Mouse (Mus musculus) neural tube, embryonic 14.5 days (tissue): Measurements from ENCODE around the gene Efcc1. TPM values are rescaled to one million over a fixed set of nuclear protein-coding genes. Genes with fewer than 3 reads are reported as not detected.
"Not testable (repeated sequence)": the region's sequence is repeated elsewhere in the genome, so short reads cannot be mapped to it uniquely, and the experiment has no call there.

Experiments used
- ATAC-seq: fragments of 200-750 bp; cut with Nextera tagmentation; 2 replicates; pipeline ENCODE4 v1.8.0; 2017; ENCODE audit warnings: low read depth, mild to moderate bottlenecking, moderate TSS enrichment, moderate library complexity
- H3K27ac ChIP-seq: fragments of 300-500 bp; sonication (generic); 2 replicates; pipeline ENCODE4 v1.5.1; 2014; ENCODE audit warnings: low read depth, mild to moderate bottlenecking, control low read depth, low read length, moderate library complexity, mixed read lengths
- H3K27me3 ChIP-seq: fragments of 300-500 bp; sonication (generic); 2 replicates; pipeline ENCODE4 v1.6.1; 2014; ENCODE audit warnings: low read length; ENCODE audit not compliant: control insufficient read depth, insufficient read depth
- H3K36me3 ChIP-seq: fragments of 300-500 bp; sonication (generic); 2 replicates; pipeline ENCODE4 v1.6.1; 2014; ENCODE audit warnings: low read length, mixed read lengths; ENCODE audit not compliant: control insufficient read depth, insufficient read depth
- H3K4me1 ChIP-seq: fragments of 300-500 bp; sonication (generic); 2 replicates; pipeline ENCODE4 v1.6.1; 2014; ENCODE audit warnings: low read length; ENCODE audit not compliant: control insufficient read depth, insufficient read depth
- H3K4me2 ChIP-seq: fragments of 300-500 bp; sonication (generic); 2 replicates; pipeline ENCODE4 v1.6.1; 2014; ENCODE audit warnings: mild to moderate bottlenecking, low read depth, low read length, control low read depth
- H3K4me3 ChIP-seq: fragments of 300-500 bp; sonication (generic); 2 replicates; pipeline ENCODE4 v1.5.1; 2014; ENCODE audit warnings: low read depth, low read length, control low read depth, mixed read lengths
- H3K9ac ChIP-seq: fragments of 300-500 bp; sonication (generic); replicated peaks from 2 replicates; pipeline ENCODE4 v1.6.1; 2014; ENCODE audit warnings: low read depth, mild to moderate bottlenecking, control low read depth, low read length, mixed read lengths
- H3K9me3 ChIP-seq: fragments of 300-500 bp; sonication (generic); 2 replicates; pipeline ENCODE4 v1.6.1; 2016; ENCODE audit warnings: low read length; ENCODE audit not compliant: control insufficient read depth
- WGBS: fragments of 180-500 bp; shearing (Covaris S2); extraction: QIAGEN DNeasy Blood & Tissue Kit; methylation state at CpG from one replicate; pipeline ENCODE4 v1.1.7; 2014; 5-methylcytosine and 5-hydroxymethylcytosine counted together
- polyA plus RNA-seq: library from polyadenylated mRNA; unstranded; fragments of >200 nt; fragmentation: Nextera tagmentation; extraction: Ambion mirVana; gene quantifications from 2 replicates; pipeline ENCODE4 v1.2.1, GENCODE M21; 2014

Efcc1 gene
- polyA plus RNA-seq, 1 experiment from 2014 or later = 4.6 TPM

- H3K4me3 ChIP-seq = no peak overlapping the region
- no peaks in the 10 kb centered on the region for H3K4me1 ChIP-seq
- 93% methylated on average over 8 of the region's 8 CpGs for WGBS
- no peak for ATAC-seq
- no peaks in the 10 kb centered on the region for H3K9me3 ChIP-seq
- no peak overlapping the region for H3K9ac ChIP-seq
- H3K27me3 ChIP-seq = no peaks in the 10 kb centered on the region
- no peaks in the 10 kb centered on the region for H3K36me3 ChIP-seq
- H3K27ac ChIP-seq = no peak overlapping the region
- H3K4me2 ChIP-seq = no peak overlapping the region
Observed at GRCm38 (mm10) chr6:87750184-87750910, 19.7 kb downstream of the Efcc1 start.

- no peak for ATAC-seq
- H3K36me3 ChIP-seq = no peaks in the 10 kb centered on the region
- H3K4me3 ChIP-seq = no peak overlapping the region
- H3K27me3 ChIP-seq = no peaks in the 10 kb centered on the region
- no peaks in the 10 kb centered on the region for H3K9me3 ChIP-seq
- 90% methylated on average over 6 of the region's 6 CpGs for WGBS
- H3K4me1 ChIP-seq = no peaks in the 10 kb centered on the region
- H3K27ac ChIP-seq = no peak overlapping the region
- no peak overlapping the region for H3K4me2 ChIP-seq
- H3K9ac ChIP-seq = no peak overlapping the region
Observed at GRCm38 (mm10) chr6:87751574-87751973, 20.9 kb downstream of the Efcc1 start.

GRCm38 (mm10) chr6:87755196-87755595, 24.5 kb downstream of the Efcc1 start:
- 98% methylated on average over 4 of the region's 4 CpGs for WGBS
- Histone ChIP-seq H3K36me3 (no peaks in the 10 kb centered on the region), H3K27me3 (no peaks in the 10 kb centered on the region), H3K9ac (no peak overlapping the region), H3K27ac (no peak overlapping the region), H3K4me1 (no peaks in the 10 kb centered on the region), H3K9me3 (no peaks in the 10 kb centered on the region), H3K4me3 (no peak overlapping the region), H3K4me2 (no peak overlapping the region)
- no peak for ATAC-seq

- no peak overlapping the region for H3K4me3 ChIP-seq
- no peaks in the 10 kb centered on the region for H3K9me3 ChIP-seq
- ATAC-seq = no peak
- H3K9ac ChIP-seq = no peak overlapping the region
- WGBS = 95% methylated on average over 8 of the region's 8 CpGs
- no peak overlapping the region for H3K4me2 ChIP-seq
- no peaks in the 10 kb centered on the region for H3K36me3 ChIP-seq
- no peak overlapping the region for H3K27ac ChIP-seq
- H3K4me1 ChIP-seq = no peaks in the 10 kb centered on the region
- no peaks in the 10 kb centered on the region for H3K27me3 ChIP-seq
Observed at GRCm38 (mm10) chr6:87756896-87757295, 26.2 kb downstream of the Efcc1 start.

- Histone ChIP-seq H3K4me1 (no peaks in the 10 kb centered on the region), H3K4me2 (no peak overlapping the region), H3K36me3 (no peaks in the 10 kb centered on the region), H3K27ac (no peak overlapping the region), H3K4me3 (no peak overlapping the region), H3K9me3 (no peaks in the 10 kb centered on the region), H3K27me3 (no peaks in the 10 kb centered on the region), H3K9ac (no peak overlapping the region)
- 58% methylated on average over 3 of the region's 3 CpGs for WGBS
- ATAC-seq = no peak
Observed at GRCm38 (mm10) chr6:87759404-87759803, 28.7 kb downstream of the Efcc1 start.

GRCm38 (mm10) chr6:87759850-87760249, 29.2 kb downstream of the Efcc1 start:
- Histone ChIP-seq H3K4me1 (no peaks in the 10 kb centered on the region), H3K27ac (no peak overlapping the region), H3K4me2 (no peak overlapping the region), H3K36me3 (no peaks in the 10 kb centered on the region), H3K27me3 (no peaks in the 10 kb centered on the region), H3K9me3 (no peaks in the 10 kb centered on the region), H3K9ac (no peak overlapping the region), H3K4me3 (no peak overlapping the region)
- no peak for ATAC-seq
- WGBS = 78% methylated on average over 3 of the region's 3 CpGs

GRCm38 (mm10) chr6:87762161-87762560, 31.5 kb downstream of the Efcc1 start:
- Histone ChIP-seq H3K27me3 (no peaks in the 10 kb centered on the region), H3K4me1 (no peaks in the 10 kb centered on the region), H3K9me3 (no peaks in the 10 kb centered on the region), H3K9ac (no peak overlapping the region), H3K36me3 (no peaks in the 10 kb centered on the region), H3K4me3 (no peak overlapping the region), H3K4me2 (no peak overlapping the region), H3K27ac (no peak overlapping the region)
- 90% methylated on average over 5 of the region's 5 CpGs for WGBS
- ATAC-seq = no peak

GRCm38 (mm10) chr6:87763376-87764280, 33.0 kb downstream of the Efcc1 start:
- Histone ChIP-seq H3K4me3 (no peak overlapping the region), H3K9ac (no peak overlapping the region), H3K36me3 (no peaks in the 10 kb centered on the region), H3K9me3 (no peaks in the 10 kb centered on the region), H3K27me3 (no peaks in the 10 kb centered on the region), H3K4me1 (no peaks in the 10 kb centered on the region), H3K4me2 (no peak overlapping the region), H3K27ac (no peak overlapping the region)
- WGBS = 72% methylated on average over 4 of the region's 4 CpGs
- ATAC-seq = no peak

GRCm38 (mm10) chr6:87764296-87764695, 33.6 kb downstream of the Efcc1 start:
- not testable (repeated sequence) for H3K4me1 ChIP-seq, H3K27me3 ChIP-seq, H3K9ac ChIP-seq, H3K27ac ChIP-seq, H3K4me3 ChIP-seq, H3K36me3 ChIP-seq, H3K4me2 ChIP-seq, H3K9me3 ChIP-seq, ATAC-seq
- 91% methylated on average over 2 of the region's 2 CpGs for WGBS
